Mouse (Mus musculus): ENCODE data around the gene Nr2f2. TPM values are rescaled to one million over a fixed set of nuclear protein-coding genes. Genes with fewer than 3 reads are reported as not detected.

Gene Nr2f2
- polyA plus RNA-seq, 1 experiment from 2014 or later: 203 TPM

GRCm38 (mm10) chr7:70337581-70338264 is 28.8 kb downstream of the Nr2f2 start:
- Histone ChIP-seq H3K9ac (ENCODE audit: low read depth, low read length) (peak overlapping the region; percentile 59), H3K9me3 (replicated peaks; ENCODE audit: low read length) (no peaks in the 10 kb centered on the region), H3K36me3 (ENCODE audit: insufficient read depth, low read length) (no peaks in the 10 kb centered on the region), H3K4me1 (replicated peaks; ENCODE audit: insufficient read depth, low read length) (peaks cover 15% of the 10 kb centered on the region; the same call in 1 of the 2 replicates), H3K27ac (peak overlapping the region; percentile 64), H3K4me2 (ENCODE audit: low read length) (peak overlapping the region; percentile 68), H3K27me3 (ENCODE audit: insufficient read depth, low read length) (no peaks in the 10 kb centered on the region), H3K4me3 (replicated peaks; ENCODE audit: low read depth, low read length) (peak overlapping the region; percentile 35)
- WGBS: 12% methylated on average over 37 of the region's 37 CpGs
- ATAC-seq (replicated peaks; ENCODE audit: low FRiP score, low read depth) (peak; percentile 43), DNase-seq (ENCODE audit: low spot score) (peak; percentile 82)
- TF ChIP-seq CTCF (IDR thresholded peaks at IDR 0.05; ENCODE audit: low read depth): peak; percentile 56

DNA sequence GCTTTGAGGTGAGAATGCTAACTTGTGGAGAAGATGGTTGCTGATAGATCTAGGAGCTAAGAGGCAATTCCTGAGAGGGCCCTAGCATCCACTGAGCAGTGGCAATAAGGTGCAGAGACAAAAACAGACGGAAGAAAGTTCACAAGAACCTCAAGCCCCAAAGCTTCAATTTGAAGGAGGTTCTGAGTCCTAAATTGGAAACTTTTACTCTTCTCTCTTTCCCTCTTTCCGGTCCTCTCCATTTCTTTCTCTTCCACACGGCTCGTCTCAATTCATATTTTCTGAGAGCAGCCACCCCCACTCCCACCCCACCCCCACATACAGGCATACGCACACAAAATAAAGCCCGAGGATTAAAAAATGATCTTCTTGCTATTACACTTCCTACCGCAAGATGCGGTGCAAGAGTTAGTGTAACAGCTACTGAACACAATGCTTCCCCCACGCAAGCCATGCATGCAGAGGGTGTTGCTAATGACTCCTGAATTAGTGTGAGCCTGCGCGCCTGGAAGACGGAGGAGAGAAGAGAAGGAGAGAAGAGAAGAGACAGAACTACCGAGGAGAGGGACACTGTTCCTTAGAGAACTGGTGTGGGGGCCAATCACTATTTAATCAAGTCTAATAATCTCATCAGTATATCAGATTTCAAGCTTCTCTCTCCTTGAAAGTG is 29.8 kb downstream of the Nr2f2 start:
- no peak for DNase-seq (ENCODE audit: low spot score)
- no peaks in the 10 kb centered on the region for H3K27me3 ChIP-seq (ENCODE audit: insufficient read depth, low read length)
- no peak for ATAC-seq (replicated peaks; ENCODE audit: low FRiP score, low read depth)
- H3K4me3 ChIP-seq (replicated peaks; ENCODE audit: low read depth, low read length): peak overlapping the region; percentile 35; the same call in 1 of the 2 replicates
- peak; percentile 39; the same call in 1 of the 2 replicates for TF ChIP-seq CTCF (IDR thresholded peaks at IDR 0.05; ENCODE audit: low read depth)
- no peaks in the 10 kb centered on the region for H3K9me3 ChIP-seq (replicated peaks; ENCODE audit: low read length)
- peaks cover 19% of the 10 kb centered on the region; the same call in 1 of the 2 replicates for H3K4me1 ChIP-seq (replicated peaks; ENCODE audit: insufficient read depth, low read length)
- H3K36me3 ChIP-seq (ENCODE audit: insufficient read depth, low read length): no peaks in the 10 kb centered on the region
- H3K9ac ChIP-seq (ENCODE audit: low read depth, low read length): no peak overlapping the region
- peak overlapping the region; percentile 64 for H3K27ac ChIP-seq
- WGBS: 33% methylated on average over 13 of the region's 13 CpGs
- H3K4me2 ChIP-seq (ENCODE audit: low read length): peak overlapping the region; percentile 68

DNA sequence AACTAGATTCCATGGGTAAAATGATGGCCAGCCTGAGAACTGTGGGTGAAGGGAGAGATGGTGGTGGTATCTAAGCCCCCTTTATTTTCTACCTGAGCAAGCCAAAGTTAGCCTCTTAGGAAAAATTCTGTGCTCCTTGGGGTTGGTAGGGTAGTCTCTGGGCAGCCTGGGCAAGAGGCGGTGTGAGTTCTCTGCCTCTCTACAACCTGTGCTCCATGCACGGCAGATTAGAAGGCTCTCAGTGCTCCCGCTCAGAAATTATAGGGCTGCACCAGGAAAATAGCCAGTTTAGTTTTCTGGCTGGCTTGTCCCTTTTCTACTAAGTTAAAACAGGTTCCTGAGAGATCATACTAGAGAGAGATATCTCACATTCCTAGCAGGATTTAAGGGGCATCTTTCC is 30.4 kb downstream of the Nr2f2 start:
- Histone ChIP-seq H3K27me3 (ENCODE audit: insufficient read depth, low read length) (no peaks in the 10 kb centered on the region), H3K4me3 (replicated peaks; ENCODE audit: low read depth, low read length) (no peak overlapping the region), H3K4me1 (replicated peaks; ENCODE audit: insufficient read depth, low read length) (peaks cover 19% of the 10 kb centered on the region; the same call in 1 of the 2 replicates), H3K9ac (ENCODE audit: low read depth, low read length) (no peak overlapping the region), H3K36me3 (ENCODE audit: insufficient read depth, low read length) (no peaks in the 10 kb centered on the region), H3K9me3 (replicated peaks; ENCODE audit: low read length) (no peaks in the 10 kb centered on the region), H3K4me2 (ENCODE audit: low read length) (peak overlapping the region; percentile 68; the same call in 1 of the 2 replicates), H3K27ac (no peak overlapping the region; the same call in 1 of the 2 replicates)
- WGBS: 76% methylated on average over 3 of the region's 3 CpGs
- ATAC-seq (replicated peaks; ENCODE audit: low FRiP score, low read depth) (no peak), DNase-seq (ENCODE audit: low spot score) (no peak)
- TF ChIP-seq CTCF (IDR thresholded peaks at IDR 0.05; ENCODE audit: low read depth): no peak

- no peak for ATAC-seq (replicated peaks; ENCODE audit: low FRiP score, low read depth)
- H3K4me2 ChIP-seq (ENCODE audit: low read length): peak overlapping the region; percentile 68; the same call in 1 of the 2 replicates
- H3K4me1 ChIP-seq (replicated peaks; ENCODE audit: insufficient read depth, low read length): peaks cover 22% of the 10 kb centered on the region; the same call in 1 of the 2 replicates
- no peak for DNase-seq (ENCODE audit: low spot score)
- no peak for TF ChIP-seq CTCF (IDR thresholded peaks at IDR 0.05; ENCODE audit: low read depth)
- no peaks in the 10 kb centered on the region for H3K27me3 ChIP-seq (ENCODE audit: insufficient read depth, low read length)
- 27% methylated on average over 7 of the region's 7 CpGs for WGBS
- H3K27ac ChIP-seq: no peak overlapping the region
- H3K9me3 ChIP-seq (replicated peaks; ENCODE audit: low read length): no peaks in the 10 kb centered on the region
- H3K36me3 ChIP-seq (ENCODE audit: insufficient read depth, low read length): no peaks in the 10 kb centered on the region
- no peak overlapping the region for H3K4me3 ChIP-seq (replicated peaks; ENCODE audit: low read depth, low read length)
- H3K9ac ChIP-seq (ENCODE audit: low read depth, low read length): no peak overlapping the region
Measured at GRCm38 (mm10) chr7:70335411-70335810, 31.1 kb downstream of the Nr2f2 start.

GRCm38 (mm10) chr7:70334836-70335235 is 31.7 kb downstream of the Nr2f2 start:
- ATAC-seq (replicated peaks; ENCODE audit: low FRiP score, low read depth) (no peak), DNase-seq (ENCODE audit: low spot score) (peak; percentile 92)
- H3K36me3 ChIP-seq (ENCODE audit: insufficient read depth, low read length): no peaks in the 10 kb centered on the region
- H3K9ac ChIP-seq (ENCODE audit: low read depth, low read length): peak overlapping the region; percentile 14; the same call in 1 of the 2 replicates
- H3K4me1 ChIP-seq (replicated peaks; ENCODE audit: insufficient read depth, low read length): peaks cover 20% of the 10 kb centered on the region; the same call in 1 of the 2 replicates
- H3K4me3 ChIP-seq (replicated peaks; ENCODE audit: low read depth, low read length): peak overlapping the region; percentile 25; the same call in 1 of the 2 replicates
- TF ChIP-seq CTCF (IDR thresholded peaks at IDR 0.05; ENCODE audit: low read depth): peak; percentile 98
- whole genome bisulfite sequencing: 1% methylated on average over 17 of the region's 17 CpGs
- H3K27ac ChIP-seq: peak overlapping the region; percentile 32; the same call in 1 of the 2 replicates
- peak overlapping the region; percentile 68 for H3K4me2 ChIP-seq (ENCODE audit: low read length)
- H3K27me3 ChIP-seq (ENCODE audit: insufficient read depth, low read length): no peaks in the 10 kb centered on the region
- H3K9me3 ChIP-seq (replicated peaks; ENCODE audit: low read length): no peaks in the 10 kb centered on the region

DNA sequence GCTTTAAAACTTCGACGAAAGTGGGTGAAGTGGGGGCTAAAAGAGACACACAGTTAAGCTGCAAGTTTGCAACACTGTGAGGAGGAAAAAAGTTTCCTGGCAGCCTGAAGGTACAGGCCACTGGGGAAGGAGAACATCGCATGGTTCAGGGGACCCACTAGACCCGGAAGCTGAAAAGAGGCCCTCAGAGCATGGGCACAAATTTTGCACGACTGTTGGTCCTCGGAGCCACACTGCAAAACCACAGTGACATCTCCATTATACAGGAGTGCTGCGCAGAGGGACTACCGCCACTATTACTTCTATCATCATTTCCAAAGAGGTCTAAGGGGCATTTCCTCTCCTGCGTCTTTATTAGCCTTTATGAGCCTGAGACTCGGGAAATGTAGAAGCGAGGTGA is 32.7 kb downstream of the Nr2f2 start:
- WGBS: 41% methylated on average over 11 of the region's 11 CpGs
- no peak overlapping the region for H3K9ac ChIP-seq (ENCODE audit: low read depth, low read length)
- no peak for TF ChIP-seq CTCF (IDR thresholded peaks at IDR 0.05; ENCODE audit: low read depth)

More for the DNA sequence above, 32.7 kb downstream of the Nr2f2 start:
- ATAC-seq (replicated peaks; ENCODE audit: low FRiP score, low read depth): no peak
- no peak overlapping the region for H3K4me2 ChIP-seq (ENCODE audit: low read length)
- no peak overlapping the region for H3K27ac ChIP-seq
- no peak overlapping the region for H3K4me3 ChIP-seq (replicated peaks; ENCODE audit: low read depth, low read length)
- no peak for DNase-seq (ENCODE audit: low spot score)
- no peaks in the 10 kb centered on the region for H3K27me3 ChIP-seq (ENCODE audit: insufficient read depth, low read length)
- no peaks in the 10 kb centered on the region for H3K9me3 ChIP-seq (replicated peaks; ENCODE audit: low read length)
- peaks cover 19% of the 10 kb centered on the region; the same call in 1 of the 2 replicates for H3K4me1 ChIP-seq (replicated peaks; ENCODE audit: insufficient read depth, low read length)
- no peaks in the 10 kb centered on the region for H3K36me3 ChIP-seq (ENCODE audit: insufficient read depth, low read length)

Measured in kidney, postnatal 0 days (tissue).